Mouse (Mus musculus): Measurements from ENCODE around the gene Prkg1.

DNA sequence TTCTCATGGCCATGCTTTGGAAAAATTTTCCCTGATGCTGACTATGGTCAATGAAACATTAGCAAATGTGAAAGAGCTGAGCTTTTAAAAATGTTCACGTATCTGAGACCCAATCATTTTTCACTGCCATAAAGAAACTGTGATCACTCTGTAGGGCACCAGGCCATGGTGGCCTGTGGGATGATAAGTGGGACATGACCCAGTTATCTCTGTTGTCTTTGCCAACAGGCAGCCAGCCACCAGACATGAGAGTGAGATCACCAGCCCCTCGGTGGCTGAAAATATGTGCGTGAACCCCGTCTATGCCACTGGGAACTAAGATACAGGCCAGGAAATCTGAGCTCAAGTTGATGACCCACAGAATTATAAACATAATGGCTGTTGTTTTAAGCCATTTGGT, 14.2 kb upstream of the Prkg1 start:
- TF ChIP-seq POLR2A (IDR thresholded peaks at IDR 0.05; ENCODE audit: borderline replicate concordance, control insufficient read depth, low read depth, low read length) (no peak), CTCF (IDR thresholded peaks at IDR 0.05; ENCODE audit: control insufficient read depth, insufficient read depth, low read length) (no peak)

Data from bone marrow, adult 2 months (tissue).